Mouse (Mus musculus) limb, embryonic 10.5 days (tissue): ENCODE data around the gene Rbm39. TPM values are rescaled to one million over a fixed set of nuclear protein-coding genes. Genes with fewer than 3 reads are reported as not detected.
"Not testable (repeated sequence)": the region's sequence is repeated elsewhere in the genome, so short reads cannot be mapped to it uniquely, and the experiment has no call there.

ENCODE experiments used
- DNase-seq: peaks from one replicate; pipeline ENCODE4 v3.0.0-alpha.2; 2017; ENCODE audit warnings: low spot score
- H3K27ac ChIP-seq: fragments of 300-500 bp; sonication (generic); 2 replicates; pipeline ENCODE4 v1.5.1; 2016; ENCODE audit warnings: mild to moderate bottlenecking
- H3K27me3 ChIP-seq: fragments of 300-500 bp; sonication (generic); 2 replicates; pipeline ENCODE4 v1.6.1; 2016; ENCODE audit warnings: low read depth, mild to moderate bottlenecking; ENCODE audit not compliant: poor library complexity, severe bottlenecking
- H3K36me3 ChIP-seq: fragments of 300-500 bp; sonication (generic); 2 replicates; pipeline ENCODE4 v1.6.1; 2016; ENCODE audit warnings: mild to moderate bottlenecking, moderate library complexity
- H3K4me1 ChIP-seq: fragments of 300-500 bp; sonication (generic); 2 replicates; pipeline ENCODE4 v1.6.1; 2016
- H3K4me3 ChIP-seq: fragments of 300-500 bp; sonication (generic); 2 replicates; pipeline ENCODE4 v1.5.1; 2016; ENCODE audit warnings: mild to moderate bottlenecking, moderate library complexity
- H3K9me3 ChIP-seq: fragments of 300-500 bp; sonication (generic); replicated peaks from 2 replicates; pipeline ENCODE4 v1.6.1; 2016; ENCODE audit warnings: mild to moderate bottlenecking
- WGBS: fragments of 180-500 bp; shearing (Covaris S2); methylation state at CpG from one replicate; pipeline ENCODE4 v1.1.7; 2016; 5-methylcytosine and 5-hydroxymethylcytosine counted together
- polyA plus RNA-seq: library from polyadenylated mRNA; unstranded; fragments of >200 nt; fragmentation: Nextera tagmentation; extraction: Ambion mirVana; gene quantifications from 2 replicates; pipeline ENCODE4 v1.2.1, GENCODE M21; 2016

Rbm39 gene
- polyA plus RNA-seq, 1 experiment from 2014 or later, result 559 TPM

GRCm38 (mm10) chr2:156194571-156194970 lies 14.5 kb upstream of the Rbm39 start:
- no peak for DNase-seq
- Histone ChIP-seq H3K9me3 (no peaks in the 10 kb centered on the region), H3K4me1 (peaks cover 31% of the 10 kb centered on the region), H3K27ac (no peak overlapping the region), H3K36me3 (0 out of 2 replicates have a peak, but pooled peaks cover 3% of the 10 kb centered on the region), H3K27me3 (no peaks in the 10 kb centered on the region), H3K4me3 (no peak overlapping the region)

GRCm38 (mm10) chr2:156193066-156193862 lies 13.2 kb upstream of the Rbm39 start:
- no peak for DNase-seq
- Histone ChIP-seq H3K27ac (no peak overlapping the region), H3K9me3 (no peaks in the 10 kb centered on the region), H3K4me3 (no peak overlapping the region), H3K36me3 (no peaks in the 10 kb centered on the region), H3K4me1 (peaks cover 20% of the 10 kb centered on the region), H3K27me3 (no peaks in the 10 kb centered on the region)
- 84% methylated on average over 3 of the region's 3 CpGs for WGBS

- 78% methylated on average over 2 of the region's 2 CpGs for WGBS
- no peak overlapping the region for H3K4me3 ChIP-seq
- no peaks in the 10 kb centered on the region for H3K9me3 ChIP-seq
- H3K4me1 ChIP-seq, result peaks cover 10% of the 10 kb centered on the region
- no peaks in the 10 kb centered on the region for H3K27me3 ChIP-seq
- DNase-seq, result no peak
- no peaks in the 10 kb centered on the region for H3K36me3 ChIP-seq
- no peak overlapping the region for H3K27ac ChIP-seq
Measured at GRCm38 (mm10) chr2:156192068-156192467, 12.0 kb upstream of the Rbm39 start.

- no peak for DNase-seq
- Histone ChIP-seq H3K36me3 (no peaks in the 10 kb centered on the region), H3K4me1 (peaks cover 7% of the 10 kb centered on the region), H3K27ac (no peak overlapping the region), H3K4me3 (no peak overlapping the region), H3K27me3 (no peaks in the 10 kb centered on the region), H3K9me3 (no peaks in the 10 kb centered on the region)
- WGBS, result 99% methylated on average over 2 of the region's 2 CpGs
Measured at GRCm38 (mm10) chr2:156191540-156191939, 11.5 kb upstream of the Rbm39 start.

GRCm38 (mm10) chr2:156190004-156190896 lies 10.2 kb upstream of the Rbm39 start:
- H3K9me3 ChIP-seq, result no peaks in the 10 kb centered on the region
- H3K36me3 ChIP-seq, result no peaks in the 10 kb centered on the region
- H3K4me3 ChIP-seq, result no peak overlapping the region
- H3K27me3 ChIP-seq, result no peaks in the 10 kb centered on the region
- DNase-seq, result no peak
- 84% methylated on average over 14 of the region's 14 CpGs for WGBS
- H3K27ac ChIP-seq, result no peak overlapping the region
- no peaks in the 10 kb centered on the region for H3K4me1 ChIP-seq

GRCm38 (mm10) chr2:156189241-156189640 lies 9.2 kb upstream of the Rbm39 start:
- not testable (repeated sequence) for H3K27ac ChIP-seq, DNase-seq
- WGBS, result 88% methylated on average over 7 of the region's 7 CpGs

GRCm38 (mm10) chr2:156181592-156181991 lies 1.6 kb upstream of the Rbm39 start:
- peaks cover 20% of the 10 kb centered on the region for H3K4me1 ChIP-seq
- H3K4me3 ChIP-seq, result no peak overlapping the region
- WGBS, result 86% methylated on average over 2 of the region's 2 CpGs
- H3K9me3 ChIP-seq, result no peaks in the 10 kb centered on the region
- peaks cover 28% of the 10 kb centered on the region for H3K36me3 ChIP-seq
- no peaks in the 10 kb centered on the region for H3K27me3 ChIP-seq
- H3K27ac ChIP-seq, result no peak overlapping the region
- DNase-seq, result no peak

More at GRCm38 (mm10) chr2:156189241-156189640, 9.2 kb upstream of the Rbm39 start:
- not testable (repeated sequence) for H3K4me3 ChIP-seq, H3K36me3 ChIP-seq, H3K9me3 ChIP-seq, H3K4me1 ChIP-seq, H3K27me3 ChIP-seq

- Histone ChIP-seq H3K9me3 (no peaks in the 10 kb centered on the region), H3K27ac (peak overlapping the region; percentile 100), H3K4me1 (peaks cover 20% of the 10 kb centered on the region), H3K27me3 (no peaks in the 10 kb centered on the region), H3K4me3 (peak overlapping the region; percentile 90), H3K36me3 (peaks cover 34% of the 10 kb centered on the region)
- no peak for DNase-seq
- 21% methylated on average over 8 of the region's 8 CpGs for WGBS
Measured at GRCm38 (mm10) chr2:156180824-156181590, 969 bp upstream of the Rbm39 start.

GRCm38 (mm10) chr2:156179796-156180093 lies 293 bp downstream of the Rbm39 start:
- H3K9me3 ChIP-seq, result no peaks in the 10 kb centered on the region
- no peaks in the 10 kb centered on the region for H3K27me3 ChIP-seq
- peak overlapping the region; percentile 90 for H3K4me3 ChIP-seq
- H3K36me3 ChIP-seq, result peaks cover 46% of the 10 kb centered on the region
- peak overlapping the region; percentile 100 for H3K27ac ChIP-seq
- WGBS, result under 1% methylated on average over 39 of the region's 41 CpGs
- peaks cover 20% of the 10 kb centered on the region for H3K4me1 ChIP-seq
- no peak for DNase-seq

- WGBS, result 1% methylated on average over 47 of the region's 47 CpGs
- Histone ChIP-seq H3K27me3 (no peaks in the 10 kb centered on the region), H3K9me3 (no peaks in the 10 kb centered on the region)
Measured at GRCm38 (mm10) chr2:156179046-156179795, 817 bp downstream of the Rbm39 start.

GRCm38 (mm10) chr2:156177651-156178050 lies 2.4 kb downstream of the Rbm39 start:
- Histone ChIP-seq H3K27me3 (no peaks in the 10 kb centered on the region), H3K4me1 (peaks cover 20% of the 10 kb centered on the region), H3K9me3 (no peaks in the 10 kb centered on the region), H3K27ac (no peak overlapping the region), H3K4me3 (peak overlapping the region; percentile 90), H3K36me3 (peaks cover 67% of the 10 kb centered on the region)
- 93% methylated on average over 7 of the region's 7 CpGs for WGBS
- DNase-seq, result no peak

More at GRCm38 (mm10) chr2:156179046-156179795, 817 bp downstream of the Rbm39 start:
- H3K27ac ChIP-seq, result peak overlapping the region; percentile 100
- peak overlapping the region; percentile 90 for H3K4me3 ChIP-seq
- peaks cover 51% of the 10 kb centered on the region for H3K36me3 ChIP-seq
- peaks cover 20% of the 10 kb centered on the region for H3K4me1 ChIP-seq
- DNase-seq, result peak; percentile 88

GRCm38 (mm10) chr2:156177079-156177478 lies 3.0 kb downstream of the Rbm39 start:
- no peaks in the 10 kb centered on the region for H3K27me3 ChIP-seq
- H3K27ac ChIP-seq, result no peak overlapping the region
- 92% methylated on average over 6 of the region's 6 CpGs for WGBS
- peaks cover 20% of the 10 kb centered on the region for H3K4me1 ChIP-seq
- H3K36me3 ChIP-seq, result peaks cover 73% of the 10 kb centered on the region
- no peak for DNase-seq
- H3K4me3 ChIP-seq, result no peak overlapping the region
- no peaks in the 10 kb centered on the region for H3K9me3 ChIP-seq
